Mouse (Mus musculus) 3134 (cell line): Measurements from ENCODE around the gene D930007J09Rik.

ENCODE experiments used
- DNase-seq: peaks from one replicate; pipeline ENCODE4 v3.0.0-alpha.2; 2011; ENCODE audit warnings: low spot score; ENCODE audit not compliant: insufficient read length; ENCODE audit errors: extremely low read depth

Gene D930007J09Rik

GRCm38 (mm10) chr13:32760795-32761194 is 41.9 kb downstream of the D930007J09Rik start:
- no peak for DNase-seq

GRCm38 (mm10) chr13:32759036-32759435 is 43.6 kb downstream of the D930007J09Rik start:
- no peak for DNase-seq
